Mouse (Mus musculus) embryo, embryonic 10 days (tissue): ENCODE measurements around the gene Dnlz.

Source experiments
- DNase-seq: peaks from one replicate; pipeline ENCODE4 v3.0.0-alpha.2; 2015; ENCODE audit warnings: low spot score

Dnlz gene

DNA sequence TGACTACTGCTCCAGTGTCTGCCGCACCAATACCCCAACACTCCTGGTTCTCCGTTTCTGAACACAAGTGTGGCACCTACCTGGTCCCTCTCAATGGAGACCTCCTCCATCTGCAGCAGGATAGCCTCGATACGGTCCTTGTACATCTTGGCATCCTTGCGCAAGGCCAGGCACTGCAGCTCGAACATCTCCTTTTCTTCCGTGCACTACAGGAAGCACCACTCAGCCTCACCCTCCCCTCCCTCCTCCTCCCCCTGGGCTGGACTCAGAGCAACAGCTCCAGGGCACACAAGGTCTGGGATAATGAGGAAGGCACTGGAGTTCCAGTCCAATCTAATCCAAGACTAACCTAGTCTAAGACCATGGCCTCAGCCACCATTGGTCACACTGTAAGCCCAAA, 4.8 kb upstream of the Dnlz start:
- no peak for DNase-seq

- DNase-seq: no peak
These were observed 4.3 kb upstream of the Dnlz start for GRCm38 (mm10) chr2:26356231-26356630.

DNA sequence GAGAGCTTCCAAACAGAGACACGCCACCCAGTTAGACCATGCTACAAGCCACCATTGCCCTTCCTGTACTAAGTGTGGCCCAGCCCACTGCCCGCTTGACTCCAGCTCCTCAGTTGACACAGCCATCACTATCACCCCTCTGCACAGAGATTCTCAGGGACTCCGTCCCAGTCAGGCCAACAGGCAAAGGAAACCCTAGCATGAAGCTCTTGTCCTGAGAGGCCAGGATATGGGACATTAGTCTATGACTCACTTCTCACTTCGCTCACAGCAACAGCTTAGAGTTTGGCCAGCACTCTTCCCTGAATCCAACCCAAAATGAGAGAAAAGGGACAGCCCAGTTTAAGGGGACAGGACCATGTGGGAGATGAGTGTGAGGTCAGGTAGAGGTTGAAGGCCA, 2.5 kb upstream of the Dnlz start:
- no peak for DNase-seq

DNA sequence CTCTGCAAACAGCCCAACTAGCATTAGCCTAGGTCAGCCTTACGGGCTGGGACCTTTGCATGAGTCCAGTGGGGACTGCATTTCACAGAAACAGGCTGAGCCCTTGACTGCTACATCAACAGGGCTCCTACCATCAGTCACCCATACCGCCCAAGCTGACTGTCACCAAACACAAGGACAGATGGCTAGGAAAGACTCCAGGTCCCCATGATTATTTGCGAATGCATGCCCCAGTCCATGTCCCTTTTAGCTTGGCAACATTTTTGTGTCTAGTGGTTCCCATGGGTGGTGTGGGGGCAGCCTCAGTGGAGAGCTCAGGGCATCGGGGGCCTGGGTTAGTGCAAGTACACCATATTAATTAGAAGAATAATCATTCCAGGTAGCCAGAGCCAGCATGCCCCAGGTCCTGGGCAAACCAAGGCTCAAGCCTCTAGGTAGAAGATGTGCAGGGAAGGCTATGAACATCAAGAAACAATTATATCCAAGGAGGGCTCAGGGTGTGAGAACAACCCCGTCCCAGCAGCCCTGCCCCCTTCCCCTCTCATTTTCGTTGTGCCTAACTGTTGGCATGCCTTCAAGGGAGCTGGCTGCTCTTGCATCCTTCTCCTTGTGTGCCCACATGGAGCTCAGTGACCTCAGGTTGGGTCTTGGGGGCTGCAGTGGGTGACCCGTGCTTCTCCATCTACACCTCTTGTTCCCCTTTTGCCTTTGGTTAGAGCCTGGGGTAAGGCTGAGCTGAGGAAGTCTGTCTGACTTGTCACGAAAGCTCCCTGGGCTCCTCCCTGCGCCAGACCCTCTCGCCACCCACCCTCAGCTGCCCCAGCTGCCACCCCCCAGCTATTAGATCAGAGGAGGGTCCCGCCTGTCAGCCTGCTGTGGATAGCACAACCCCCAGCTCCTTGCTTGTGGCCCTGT, 1.4 kb upstream of the Dnlz start:
- no peak for DNase-seq

- peak; percentile 20 for DNase-seq
These were observed 491 bp upstream of the Dnlz start for GRCm38 (mm10) chr2:26352291-26352910.

DNA sequence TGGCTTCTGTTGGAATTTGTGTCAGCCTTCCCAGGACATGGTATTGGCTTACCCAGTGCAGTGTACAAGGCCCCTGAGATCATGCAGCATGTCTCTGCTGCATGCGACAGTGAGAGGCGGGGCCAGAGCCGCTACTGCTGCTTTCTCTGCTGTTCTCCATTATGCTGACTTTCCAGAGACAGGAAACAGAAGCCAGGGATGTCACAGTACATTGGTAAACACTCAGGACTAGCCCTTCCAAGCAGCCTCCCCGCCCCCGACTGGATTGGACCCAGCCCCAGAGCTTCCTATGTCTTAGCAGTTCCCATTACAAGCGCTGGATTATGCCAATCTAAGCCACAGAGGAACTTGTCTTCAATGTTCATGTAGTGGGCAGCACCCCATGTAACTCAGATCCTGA, 3.7 kb downstream of the Dnlz start:
- DNase-seq: no peak

- DNase-seq: no peak
These were observed 9.1 kb downstream of the Dnlz start for GRCm38 (mm10) chr2:26342609-26343490.

GRCm38 (mm10) chr2:26342044-26342443, 9.9 kb downstream of the Dnlz start:
- DNase-seq: no peak

- DNase-seq: no peak
These were observed 10.4 kb downstream of the Dnlz start for GRCm38 (mm10) chr2:26341510-26341981.

DNA sequence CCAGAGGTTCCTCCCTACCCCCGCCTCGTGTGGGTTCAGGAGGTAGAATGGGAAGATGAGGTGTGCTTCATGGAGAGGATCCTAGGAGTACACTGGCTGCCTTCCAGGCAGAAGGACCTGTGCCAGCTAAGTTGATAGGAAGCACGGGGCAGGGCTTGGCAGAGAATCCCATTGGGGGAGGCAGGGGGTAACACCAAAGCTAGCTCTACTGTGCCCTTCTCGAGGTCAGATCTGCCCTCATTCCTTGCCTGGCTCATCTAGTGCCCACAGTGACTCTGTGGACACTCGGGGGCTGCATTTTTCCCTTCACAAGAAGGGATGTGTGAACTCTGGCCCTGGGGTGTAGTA, 12.7 kb downstream of the Dnlz start:
- no peak for DNase-seq

DNA sequence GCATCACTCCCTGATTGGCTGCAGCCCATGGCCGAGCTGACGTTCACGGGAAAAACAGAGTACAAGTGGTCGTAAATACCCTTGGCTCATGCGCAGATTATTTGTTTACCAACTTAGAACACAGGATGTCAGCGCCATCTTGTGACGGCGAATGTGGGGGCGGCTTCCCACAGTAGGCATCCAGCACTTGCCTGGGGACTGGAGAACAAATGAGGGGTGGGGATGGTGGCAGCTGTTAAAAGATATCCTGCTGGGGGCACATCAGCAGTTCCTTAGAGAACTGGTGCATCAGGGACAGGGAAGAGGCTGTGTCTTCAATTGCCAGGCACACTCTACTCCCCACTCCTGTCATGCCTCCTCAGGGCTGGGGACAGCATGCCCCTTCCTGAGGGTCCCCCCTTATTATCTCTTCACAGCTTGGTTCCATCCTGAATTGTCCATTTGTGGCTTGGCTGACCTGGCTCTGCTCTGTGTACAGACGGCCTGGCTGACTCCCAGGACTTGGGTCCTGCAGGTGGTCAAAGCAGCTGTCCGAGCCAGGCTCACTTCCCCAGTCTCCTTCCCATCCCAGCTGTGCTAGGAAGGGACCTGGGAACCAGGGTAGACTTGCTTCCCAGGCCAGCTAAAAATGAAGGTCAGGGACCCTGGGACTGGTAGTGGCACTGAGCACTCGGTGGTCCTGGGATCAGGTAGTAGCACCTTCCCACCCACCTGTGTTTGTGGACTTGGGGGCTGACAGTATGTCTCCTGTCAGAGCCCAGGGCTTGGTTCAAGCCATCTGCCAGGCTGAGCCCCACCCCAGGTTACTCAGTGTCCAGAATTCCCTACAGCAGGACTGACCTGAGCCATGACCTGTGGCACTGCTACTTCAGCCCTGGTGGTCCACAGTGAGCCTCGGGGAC, 13.4 kb downstream of the Dnlz start:
- no peak for DNase-seq

- DNase-seq: no peak
These were observed 21.2 kb downstream of the Dnlz start for GRCm38 (mm10) chr2:26330702-26331101.

DNA sequence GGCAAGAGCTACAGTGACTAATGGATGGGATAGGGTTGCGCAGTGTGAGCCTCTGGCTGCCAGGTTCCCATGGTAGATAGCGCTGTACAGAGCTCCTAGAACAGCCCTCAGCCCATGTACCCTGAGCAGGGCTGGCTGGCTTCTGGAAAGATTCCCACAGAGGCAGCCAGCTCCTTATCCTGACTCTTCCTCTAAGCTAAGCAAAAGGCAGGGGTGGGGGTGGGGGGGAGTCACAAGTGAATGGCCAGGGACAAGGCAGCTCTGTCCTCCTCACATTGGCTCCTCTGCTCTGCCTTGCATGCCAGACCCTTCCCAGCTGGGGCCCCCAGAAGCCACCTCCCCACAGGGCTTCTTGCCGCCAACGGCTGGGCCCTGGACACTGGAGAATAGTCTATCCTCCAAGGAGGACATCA, 21.8 kb downstream of the Dnlz start:
- DNase-seq: no peak

DNA sequence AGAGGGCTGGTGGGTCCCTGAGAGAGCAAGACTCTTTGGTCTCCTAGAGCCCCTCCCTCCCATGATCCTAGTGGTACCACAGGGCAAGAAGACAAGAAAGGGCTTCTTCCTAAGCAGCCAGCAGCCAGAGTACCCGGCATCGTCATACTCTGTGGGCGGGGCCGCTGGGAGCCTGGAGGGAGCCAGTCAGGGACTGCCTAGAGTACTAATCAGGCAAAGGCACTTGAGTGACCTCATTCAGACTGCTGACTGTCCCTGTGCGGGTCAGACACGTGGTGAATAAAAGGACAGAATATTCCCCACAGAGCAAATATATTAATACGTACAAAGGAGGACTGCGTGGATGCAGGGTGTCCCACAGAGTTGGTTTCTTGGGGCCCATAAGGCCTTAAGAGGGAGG, 22.5 kb downstream of the Dnlz start:
- no peak for DNase-seq

DNA sequence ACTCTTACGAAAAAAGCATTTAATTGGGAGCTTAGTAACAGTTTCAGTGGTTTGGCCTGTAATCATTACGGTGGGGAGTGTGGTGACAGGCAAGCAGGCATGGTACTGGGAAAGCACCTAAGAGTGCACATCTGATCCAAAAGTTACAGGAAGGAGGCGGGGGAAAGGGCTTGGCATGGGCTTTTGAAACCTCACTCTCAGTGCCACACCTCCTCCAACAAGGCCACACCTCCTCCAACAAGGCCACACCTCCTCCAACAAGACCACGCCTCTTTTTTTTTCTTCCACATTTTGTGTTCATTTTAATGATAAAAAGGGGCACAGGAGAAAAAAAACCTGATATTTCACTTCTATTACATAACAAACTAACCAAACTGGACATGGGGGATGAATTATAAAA, 24.1 kb downstream of the Dnlz start:
- DNase-seq: no peak

GRCm38 (mm10) chr2:26325386-26326181, 26.3 kb downstream of the Dnlz start:
- DNase-seq: peak; percentile 75

- DNase-seq: no peak
These were observed 27.0 kb downstream of the Dnlz start for GRCm38 (mm10) chr2:26324917-26325316.

DNA sequence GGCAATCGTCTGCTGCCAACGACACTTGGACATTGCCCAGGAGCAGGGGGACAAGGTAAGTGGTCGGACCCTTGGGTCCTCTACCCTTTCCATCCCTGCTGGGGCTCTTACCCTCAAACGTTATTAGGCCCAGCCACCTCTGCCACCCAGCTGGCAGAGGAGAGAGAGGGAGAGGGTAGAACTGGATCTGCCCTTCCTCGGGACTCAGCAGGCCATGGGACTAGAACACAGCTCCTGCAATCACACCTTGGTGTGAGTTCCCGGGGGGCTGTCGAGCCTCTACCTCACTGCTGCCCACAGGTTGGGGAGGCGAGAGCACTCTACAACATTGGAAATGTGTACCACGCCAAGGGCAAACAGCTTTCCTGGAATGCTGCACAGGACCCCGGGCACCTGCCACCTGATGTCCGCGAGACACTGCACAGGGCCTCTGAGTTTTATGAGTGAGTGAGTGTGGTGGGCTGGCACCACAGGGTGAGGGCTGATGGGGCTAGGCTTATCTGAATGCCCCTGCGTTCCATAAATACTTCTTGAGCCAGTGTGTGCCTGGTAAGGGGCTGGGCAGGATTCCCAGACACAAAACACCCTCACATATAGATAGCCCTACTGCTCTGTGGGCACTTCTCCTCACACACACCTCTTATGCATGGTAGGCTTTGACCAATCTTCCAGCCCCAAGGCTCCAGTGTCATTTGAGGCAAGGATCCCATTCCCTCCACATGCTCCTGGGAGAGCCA, 28.2 kb downstream of the Dnlz start:
- DNase-seq: no peak

GRCm38 (mm10) chr2:26320245-26321185, 31.4 kb downstream of the Dnlz start:
- no peak for DNase-seq
